Mouse (Mus musculus): Measurements from ENCODE around the gene Cldn34b2.
"Not testable (repeated sequence)": the region's sequence is repeated elsewhere in the genome, so short reads cannot be mapped to it uniquely, and the experiment has no call there.

The Cldn34b2 gene

GRCm38 (mm10) chrX:155128312-155128711 lies at the start of gene Cldn34b2:
Gene Cldn34b2 (minus strand): TSS chrX:155128412.
- not testable (repeated sequence) for DNase-seq (ENCODE audit: low spot score)

- no peak for DNase-seq (ENCODE audit: low spot score)
These were observed 49.4 kb upstream of the Cldn34b2 start for GRCm38 (mm10) chrX:155177640-155178039.

- DNase-seq (ENCODE audit: low spot score) = no peak
These were observed 49.0 kb upstream of the Cldn34b2 start for GRCm38 (mm10) chrX:155177230-155177629.

- DNase-seq (ENCODE audit: low spot score) = no peak
These were observed 47.4 kb upstream of the Cldn34b2 start for GRCm38 (mm10) chrX:155175568-155175967.

GRCm38 (mm10) chrX:155172310-155172709 lies 44.1 kb upstream of the Cldn34b2 start:
- no peak for DNase-seq (ENCODE audit: low spot score)

GRCm38 (mm10) chrX:155171754-155172153 lies 43.5 kb upstream of the Cldn34b2 start:
- no peak for DNase-seq (ENCODE audit: low spot score)

GRCm38 (mm10) chrX:155169886-155170285 lies 41.7 kb upstream of the Cldn34b2 start:
- no peak for DNase-seq (ENCODE audit: low spot score)

GRCm38 (mm10) chrX:155167667-155168066 lies 39.5 kb upstream of the Cldn34b2 start:
- no peak for DNase-seq (ENCODE audit: low spot score)

GRCm38 (mm10) chrX:155166313-155166712 lies 38.1 kb upstream of the Cldn34b2 start:
- DNase-seq (ENCODE audit: low spot score) = no peak

- no peak for DNase-seq (ENCODE audit: low spot score)
These were observed 35.3 kb upstream of the Cldn34b2 start for GRCm38 (mm10) chrX:155163553-155163952.

GRCm38 (mm10) chrX:155151868-155152267 lies 23.7 kb upstream of the Cldn34b2 start:
- no peak for DNase-seq (ENCODE audit: low spot score)

GRCm38 (mm10) chrX:155144718-155145117 lies 16.5 kb upstream of the Cldn34b2 start:
- DNase-seq (ENCODE audit: low spot score) = peak; percentile 5

GRCm38 (mm10) chrX:155098024-155098423 lies 30.2 kb downstream of the Cldn34b2 start:
- no peak for DNase-seq (ENCODE audit: low spot score)

GRCm38 (mm10) chrX:155093566-155093965 lies 34.6 kb downstream of the Cldn34b2 start, which contains the start of gene Magea2:
Gene Magea2 (minus strand): TSS chrX:155093666.
- DNase-seq (ENCODE audit: low spot score) = not testable (repeated sequence)

GRCm38 (mm10) chrX:155089693-155090092 lies 38.5 kb downstream of the Cldn34b2 start, which contains the start of gene Magea1:
Gene Magea1 (minus strand): TSS chrX:155089793.
- DNase-seq (ENCODE audit: low spot score) = not testable (repeated sequence)
